Mouse (Mus musculus): ENCODE results near the gene Tcirg1. TPM values are rescaled to one million over a fixed set of nuclear protein-coding genes. Genes with fewer than 3 reads are reported as not detected.

Tcirg1 gene
- 28.0 and 28.8 TPM in 2 replicates for polyA plus RNA-seq (2016; fragmentation: Nextera tagmentation; extraction: Ambion mirVana)

GRCm38 (mm10) chr19:3906795-3907786 lies at the start of gene Tcirg1:
TSS of gene Tcirg1 (minus strand) at chr19:3907133.
- Histone ChIP-seq H3K9me3 (no peaks in the 10 kb centered on the region), H3K4me1 (peaks cover 69% of the 10 kb centered on the region), H3K4me3 (peak within 1 kb of the TSS; percentile 66), H3K36me3 (replicated peaks) (peaks cover 60% of the 10 kb centered on the region), H3K27me3 (replicated peaks; ENCODE audit: low read depth, poor library complexity, severe bottlenecking) (no peaks in the 10 kb centered on the region), H3K27ac (replicated peaks) (peak within 1 kb of the TSS; percentile 82)
- peak; percentile 80 for DNase-seq (ENCODE audit: low spot score)
- 5% methylated on average over 36 of the region's 36 CpGs for WGBS

- Histone ChIP-seq H3K9me3 (no peaks in the 10 kb centered on the region), H3K36me3 (replicated peaks) (no peaks in the 10 kb centered on the region), H3K4me3 (no peak overlapping the region), H3K4me1 (0 out of 2 replicates have a peak, but pooled peaks cover 3% of the 10 kb centered on the region), H3K27ac (replicated peaks) (no peak overlapping the region), H3K27me3 (replicated peaks; ENCODE audit: low read depth, poor library complexity, severe bottlenecking) (no peaks in the 10 kb centered on the region)
- 69% methylated on average over 4 of the region's 4 CpGs for WGBS
- DNase-seq (ENCODE audit: low spot score): no peak
Measured at GRCm38 (mm10) chr19:3955804-3956203, 48.9 kb upstream of the Tcirg1 start.

GRCm38 (mm10) chr19:3955033-3955432 lies 48.1 kb upstream of the Tcirg1 start:
- Histone ChIP-seq H3K4me1 (0 out of 2 replicates have a peak, but pooled peaks cover 3% of the 10 kb centered on the region), H3K27ac (replicated peaks) (no peak overlapping the region), H3K9me3 (no peaks in the 10 kb centered on the region), H3K27me3 (replicated peaks; ENCODE audit: low read depth, poor library complexity, severe bottlenecking) (no peaks in the 10 kb centered on the region), H3K4me3 (no peak overlapping the region), H3K36me3 (replicated peaks) (no peaks in the 10 kb centered on the region)
- 81% methylated on average over 3 of the region's 3 CpGs for WGBS
- DNase-seq (ENCODE audit: low spot score): no peak

GRCm38 (mm10) chr19:3952099-3952498 lies 45.2 kb upstream of the Tcirg1 start:
- 50% methylated on average over 1 of the region's 1 CpGs for WGBS

GRCm38 (mm10) chr19:3951461-3951860 lies 44.5 kb upstream of the Tcirg1 start:
- no peaks in the 10 kb centered on the region for H3K9me3 ChIP-seq
- no peak overlapping the region for H3K27ac ChIP-seq (replicated peaks)
- H3K36me3 ChIP-seq (replicated peaks): no peaks in the 10 kb centered on the region
- no peak overlapping the region for H3K4me3 ChIP-seq
- DNase-seq (ENCODE audit: low spot score): no peak
- H3K27me3 ChIP-seq (replicated peaks; ENCODE audit: low read depth, poor library complexity, severe bottlenecking): no peaks in the 10 kb centered on the region
- H3K4me1 ChIP-seq: peaks cover 3% of the 10 kb centered on the region; the same call in 1 of the 2 replicates

More at GRCm38 (mm10) chr19:3952099-3952498, 45.2 kb upstream of the Tcirg1 start:
- H3K27me3 ChIP-seq (replicated peaks; ENCODE audit: low read depth, poor library complexity, severe bottlenecking): no peaks in the 10 kb centered on the region
- DNase-seq (ENCODE audit: low spot score): no peak
- H3K9me3 ChIP-seq: no peaks in the 10 kb centered on the region
- H3K36me3 ChIP-seq (replicated peaks): no peaks in the 10 kb centered on the region
- H3K27ac ChIP-seq (replicated peaks): no peak overlapping the region
- H3K4me1 ChIP-seq: 0 out of 2 replicates have a peak, but pooled peaks cover 3% of the 10 kb centered on the region
- no peak overlapping the region for H3K4me3 ChIP-seq

GRCm38 (mm10) chr19:3950331-3950730 lies 43.4 kb upstream of the Tcirg1 start:
- Histone ChIP-seq H3K4me1 (peaks cover 3% of the 10 kb centered on the region), H3K27me3 (replicated peaks; ENCODE audit: low read depth, poor library complexity, severe bottlenecking) (no peaks in the 10 kb centered on the region), H3K27ac (replicated peaks) (no peak overlapping the region), H3K4me3 (no peak overlapping the region), H3K36me3 (replicated peaks) (no peaks in the 10 kb centered on the region), H3K9me3 (no peaks in the 10 kb centered on the region)
- WGBS: 75% methylated on average over 3 of the region's 3 CpGs
- no peak for DNase-seq (ENCODE audit: low spot score)

- Histone ChIP-seq H3K4me1 (peaks cover 3% of the 10 kb centered on the region), H3K27me3 (replicated peaks; ENCODE audit: low read depth, poor library complexity, severe bottlenecking) (peaks cover 8% of the 10 kb centered on the region), H3K9me3 (no peaks in the 10 kb centered on the region), H3K27ac (replicated peaks) (no peak overlapping the region), H3K36me3 (replicated peaks) (no peaks in the 10 kb centered on the region), H3K4me3 (no peak overlapping the region)
- DNase-seq (ENCODE audit: low spot score): no peak
- 69% methylated on average over 14 of the region's 14 CpGs for WGBS
Measured at GRCm38 (mm10) chr19:3948546-3948945, 41.6 kb upstream of the Tcirg1 start.

GRCm38 (mm10) chr19:3947813-3948212 lies 40.9 kb upstream of the Tcirg1 start:
- Histone ChIP-seq H3K27ac (replicated peaks) (no peak overlapping the region), H3K27me3 (replicated peaks; ENCODE audit: low read depth, poor library complexity, severe bottlenecking) (peaks cover 15% of the 10 kb centered on the region), H3K9me3 (no peaks in the 10 kb centered on the region), H3K36me3 (replicated peaks) (no peaks in the 10 kb centered on the region), H3K4me1 (peaks cover 5% of the 10 kb centered on the region), H3K4me3 (no peak overlapping the region)
- WGBS: 77% methylated on average over 3 of the region's 3 CpGs
- no peak for DNase-seq (ENCODE audit: low spot score)

- H3K27ac ChIP-seq (replicated peaks): no peak overlapping the region
- no peaks in the 10 kb centered on the region for H3K9me3 ChIP-seq
- H3K4me1 ChIP-seq: peaks cover 7% of the 10 kb centered on the region
- H3K27me3 ChIP-seq (replicated peaks; ENCODE audit: low read depth, poor library complexity, severe bottlenecking): peaks cover 26% of the 10 kb centered on the region
- 18% methylated on average over 2 of the region's 2 CpGs for WGBS
- H3K36me3 ChIP-seq (replicated peaks): no peaks in the 10 kb centered on the region
- no peak overlapping the region for H3K4me3 ChIP-seq
- peak; percentile 70 for DNase-seq (ENCODE audit: low spot score)
Measured at GRCm38 (mm10) chr19:3946715-3947114, 39.8 kb upstream of the Tcirg1 start.

- DNase-seq (ENCODE audit: low spot score): no peak
- Histone ChIP-seq H3K4me3 (no peak overlapping the region), H3K27me3 (replicated peaks; ENCODE audit: low read depth, poor library complexity, severe bottlenecking) (peaks cover 32% of the 10 kb centered on the region), H3K36me3 (replicated peaks) (no peaks in the 10 kb centered on the region), H3K27ac (replicated peaks) (no peak overlapping the region), H3K9me3 (no peaks in the 10 kb centered on the region), H3K4me1 (peaks cover 7% of the 10 kb centered on the region)
- 38% methylated on average over 10 of the region's 10 CpGs for WGBS
Measured at GRCm38 (mm10) chr19:3945872-3946564, 39.1 kb upstream of the Tcirg1 start.

- Histone ChIP-seq H3K4me1 (peaks cover 7% of the 10 kb centered on the region), H3K27ac (replicated peaks) (no peak overlapping the region), H3K27me3 (replicated peaks; ENCODE audit: low read depth, poor library complexity, severe bottlenecking) (peaks cover 32% of the 10 kb centered on the region), H3K4me3 (peak overlapping the region; percentile 20; the same call in 1 of the 2 replicates), H3K36me3 (replicated peaks) (no peaks in the 10 kb centered on the region), H3K9me3 (no peaks in the 10 kb centered on the region)
- DNase-seq (ENCODE audit: low spot score): no peak
- WGBS: 22% methylated on average over 27 of the region's 27 CpGs
Measured at GRCm38 (mm10) chr19:3942986-3943735, 36.2 kb upstream of the Tcirg1 start.

- DNase-seq (ENCODE audit: low spot score): no peak
- Histone ChIP-seq H3K27me3 (replicated peaks; ENCODE audit: low read depth, poor library complexity, severe bottlenecking) (peaks cover 32% of the 10 kb centered on the region), H3K4me3 (no peak overlapping the region), H3K27ac (replicated peaks) (no peak overlapping the region), H3K36me3 (replicated peaks) (no peaks in the 10 kb centered on the region), H3K4me1 (peaks cover 7% of the 10 kb centered on the region), H3K9me3 (no peaks in the 10 kb centered on the region)
- 83% methylated on average over 7 of the region's 7 CpGs for WGBS
Measured at GRCm38 (mm10) chr19:3942315-3942714, 35.4 kb upstream of the Tcirg1 start.

All from embryonic facial prominence, embryonic 10.5 days (tissue).